Comparison of ENCODE assay signal across 19 mouse cellular contexts in genomic region chr7:47042121-47042520, GRCm38 (mm10). TPM values are rescaled to one million over a fixed set of nuclear protein-coding genes. Genes with fewer than 3 reads are reported as not detected.
DNase-seq lines count a peak whose midpoint lies in the region; ATAC-seq lines count a peak whose summit lies in the region.
"Had no signal": no experiment of that assay in that cellular context is flagged by ENCODE, and none has a peak within 500 bp of the region (broad histone marks: within the 10 kb centered on the region; RNA-seq: fewer than 3 reads in every experiment).

No protein-coding gene starts in this region.

- no peak overlapping the region for H3K4me2 ChIP-seq in heart, embryonic 16.5 days (ENCODE audit: low read depth, low read length)
- H3K4me2 ChIP-seq in lung, embryonic 15.5 days, result no peak overlapping the region
- H3K4me2 ChIP-seq in liver, embryonic 11.5 days, result no peak overlapping the region
- H3K4me2 ChIP-seq: hindbrain, embryonic 15.5 days; neural tube, embryonic 15.5 days had no signal

- no peaks in the 10 kb centered on the region for H3K36me3 ChIP-seq in heart, embryonic 16.5 days (ENCODE audit: control insufficient read depth, insufficient read depth)
- H3K36me3 ChIP-seq in lung, embryonic 15.5 days, result no peaks in the 10 kb centered on the region
- no peaks in the 10 kb centered on the region for H3K36me3 ChIP-seq in liver, embryonic 11.5 days (ENCODE audit: control insufficient read depth, insufficient read depth, low read length)
- H3K36me3 ChIP-seq: hindbrain, embryonic 15.5 days; neural tube, embryonic 15.5 days had no signal

- 0 out of 2 replicates have a peak, but pooled peaks cover 3% of the 10 kb centered on the region for H3K4me1 ChIP-seq in heart, embryonic 16.5 days (ENCODE audit: control insufficient read depth, insufficient read depth, low read length)
- H3K4me1 ChIP-seq in lung, embryonic 15.5 days, result peaks cover 20% of the 10 kb centered on the region
- H3K4me1 ChIP-seq in liver, embryonic 11.5 days (replicated peaks; ENCODE audit: control insufficient read depth, insufficient read depth, low read length), result peaks cover 9% of the 10 kb centered on the region; the same call in 1 of the 2 replicates
- H3K4me1 ChIP-seq: hindbrain, embryonic 15.5 days had no signal

- H3K9ac ChIP-seq in heart, embryonic 16.5 days (ENCODE audit: low read length), result no peak overlapping the region
- no peak overlapping the region for H3K9ac ChIP-seq in lung, embryonic 15.5 days
- no peak overlapping the region for H3K9ac ChIP-seq in liver, embryonic 11.5 days (ENCODE audit: low read depth, low read length)
- H3K9ac ChIP-seq: hindbrain, embryonic 15.5 days; liver, embryonic 14.5 days; neural tube, embryonic 15.5 days had no signal

- no peaks in the 10 kb centered on the region for H3K27me3 ChIP-seq in heart, embryonic 16.5 days (ENCODE audit: control insufficient read depth, insufficient read depth, low read length)
- no peaks in the 10 kb centered on the region for H3K27me3 ChIP-seq in lung, embryonic 15.5 days
- H3K27me3 ChIP-seq in liver, embryonic 11.5 days (replicated peaks; ENCODE audit: control insufficient read depth, insufficient read depth, low read length), result no peaks in the 10 kb centered on the region
- H3K27me3 ChIP-seq: hindbrain, embryonic 15.5 days; neural tube, embryonic 15.5 days had no signal

- intact Hi-C loops in heart, postnatal 10 days (cut with DNase I), result loop anchor here (2.0 kb wide), 1 partner anchor 19 kb away; no protein-coding TSS in a partner anchor

- no peak for DNase-seq in heart, postnatal 10 days
- DNase-seq in lung, adult 18-20 months, result no peak
- DNase-seq in liver, embryonic 11.5 days (ENCODE audit: low spot score), result no peak
- DNase-seq in spleen, postnatal 14 days (ENCODE audit: low spot score in 2 of 2), result no peak
- DNase-seq: adrenal gland, postnatal 25 days; cerebellum, postnatal 25 days; retina, postnatal 1 day had no signal

- 87% methylated on average over 4 of the region's 4 CpGs for WGBS in heart, embryonic 16.5 days
- 75% methylated on average over 4 of the region's 4 CpGs for WGBS in lung, embryonic 15.5 days
- 68% methylated on average over 4 of the region's 4 CpGs for WGBS in liver, embryonic 11.5 days

- no peak overlapping the region for H3K4me3 ChIP-seq in heart, embryonic 16.5 days (ENCODE audit: low read length)
- no peak overlapping the region for H3K4me3 ChIP-seq in lung, embryonic 15.5 days
- H3K4me3 ChIP-seq in liver, embryonic 11.5 days (ENCODE audit: low read depth, low read length), result no peak overlapping the region
- H3K4me3 ChIP-seq: hindbrain, embryonic 15.5 days; neural tube, embryonic 15.5 days had no signal

- no peaks in the 10 kb centered on the region for H3K9me3 ChIP-seq in heart, embryonic 16.5 days (replicated peaks; ENCODE audit: control insufficient read depth, low read length)
- H3K9me3 ChIP-seq in lung, embryonic 15.5 days, result no peaks in the 10 kb centered on the region
- H3K9me3 ChIP-seq in liver, embryonic 11.5 days (ENCODE audit: control insufficient read depth, low read length), result no peaks in the 10 kb centered on the region
- H3K9me3 ChIP-seq: hindbrain, embryonic 15.5 days; neural tube, embryonic 15.5 days had no signal

- H3K27ac ChIP-seq in heart, embryonic 16.5 days (ENCODE audit: low read length), result peak overlapping the region; percentile 81
- H3K27ac ChIP-seq in lung, embryonic 15.5 days, result peak overlapping the region; percentile 87
- peak overlapping the region; percentile 33; the same call in 1 of the 2 replicates for H3K27ac ChIP-seq in liver, embryonic 11.5 days (ENCODE audit: low read depth, low read length)
- H3K27ac ChIP-seq: hindbrain, embryonic 15.5 days; neural tube, embryonic 15.5 days had no signal

- no peak for ATAC-seq in heart, embryonic 16.5 days (replicated peaks; ENCODE audit: extremely low read depth, insufficient read depth, low FRiP score)
- no peak for ATAC-seq in lung, embryonic 15.5 days (ENCODE audit: borderline replicate concordance, extremely low read depth, low FRiP score, low TSS enrichment)
- ATAC-seq in liver, embryonic 11.5 days (replicated peaks; ENCODE audit: low FRiP score), result 0 out of 2 replicates have a peak, but pooled peaks have one; percentile 42
- no peak for ATAC-seq in erythroid progenitor cell, adult 5-6 weeks (replicated peaks; ENCODE audit: low FRiP score, poor library complexity, severe bottlenecking)
- ATAC-seq: CD4-positive, CD25-positive, alpha-beta regulatory T cell, adult 4 months had no signal

RNA-seq across cellular contexts. Expression of gene Tmem86a, which starts 8.3 kb away (rescaled TPM):
- polyA plus RNA-seq in heart, embryonic 16.5 days (2015; fragmentation: Nextera tagmentation; extraction: Ambion mirVana), result 20.1 and 23.0 TPM in 2 replicates
- 10 to 100 TPM; 33.8 to 37.3 TPM for total RNA-seq in heart, postnatal 10 days (2021)
- 44.9 and 45.5 TPM in 2 replicates for polyA plus RNA-seq in lung, embryonic 15.5 days (2015; fragmentation: Nextera tagmentation; extraction: Ambion mirVana)
- polyA plus RNA-seq in liver, embryonic 11.5 days (2014; fragmentation: Nextera tagmentation; extraction: Ambion mirVana), result 23.3 and 24.2 TPM in 2 replicates
- total RNA-seq in erythroid progenitor cell, adult 5-6 weeks (2015; ENCODE audit: low replicate concordance), result 3.6 and 10.1 TPM in 2 replicates
- total RNA-seq in erythroid progenitor cell, adult 5-6 weeks (2017; ENCODE audit: low replicate concordance), result 0.13 TPM in 1 of 2 replicates, not detected in the other

RNA-seq across cellular contexts. Expression of gene Spty2d1, which starts 33.9 kb away (rescaled TPM):
- polyA plus RNA-seq in heart, embryonic 16.5 days (2015; fragmentation: Nextera tagmentation; extraction: Ambion mirVana), result 13.1 and 15.0 TPM in 2 replicates
- 10 to 100 TPM; 12.5 to 13.8 TPM for total RNA-seq in heart, postnatal 10 days (2021)
- polyA plus RNA-seq in lung, embryonic 15.5 days (2015; fragmentation: Nextera tagmentation; extraction: Ambion mirVana), result 22.8 and 23.3 TPM in 2 replicates
- 21.4 and 25.3 TPM in 2 replicates for polyA plus RNA-seq in liver, embryonic 11.5 days (2014; fragmentation: Nextera tagmentation; extraction: Ambion mirVana)
- total RNA-seq in erythroid progenitor cell, adult 5-6 weeks (2015; ENCODE audit: low replicate concordance), result 23.1 and 34.8 TPM in 2 replicates
- 22.1 and 25.8 TPM in 2 replicates for total RNA-seq in erythroid progenitor cell, adult 5-6 weeks (2017; ENCODE audit: low replicate concordance)

RNA-seq across cellular contexts. Expression of gene Gm9999, which starts 58.7 kb away (rescaled TPM):
- polyA plus RNA-seq in heart, embryonic 16.5 days (2015; fragmentation: Nextera tagmentation; extraction: Ambion mirVana), result not detected in 2 replicates
- total RNA-seq in heart, postnatal 10 days (2021), result not detected
- polyA plus RNA-seq in lung, embryonic 15.5 days (2015; fragmentation: Nextera tagmentation; extraction: Ambion mirVana), result 0.62 TPM in 1 of 2 replicates, not detected in the other
- not detected in 2 replicates for polyA plus RNA-seq in liver, embryonic 11.5 days (2014; fragmentation: Nextera tagmentation; extraction: Ambion mirVana)
- total RNA-seq in erythroid progenitor cell, adult 5-6 weeks (2015; ENCODE audit: low replicate concordance), result not detected in 2 replicates
- total RNA-seq in erythroid progenitor cell, adult 5-6 weeks (2017; ENCODE audit: low replicate concordance), result not detected in 2 replicates
- total RNA-seq: adrenal gland, postnatal 25 days; layer of hippocampus, adult 8-10 months; left cerebral cortex, postnatal 10 days; megakaryocyte-erythroid progenitor cell, adult 5-6 weeks had no signal
- polyA plus RNA-seq: CD4-positive, CD25-positive, alpha-beta regulatory T cell, adult 4 months; embryonic facial prominence, embryonic 11.5 days; hindbrain, embryonic 15.5 days; liver, embryonic 14.5 days; neural tube, embryonic 15.5 days; spleen, adult 2 months had no signal

Comparison
In these comparisons a context has a peak if more than half of its experiments do, and no peak if none do; other contexts are left out.
1. H3K27ac ChIP-seq: peak in every context shown above with its lines; median percentile 87 in lung, embryonic 15.5 days; 81 in heart, embryonic 16.5 days; 33 in liver, embryonic 11.5 days.